ENCODE assay signal across 8 mouse cellular contexts in the genomic region with DNA sequence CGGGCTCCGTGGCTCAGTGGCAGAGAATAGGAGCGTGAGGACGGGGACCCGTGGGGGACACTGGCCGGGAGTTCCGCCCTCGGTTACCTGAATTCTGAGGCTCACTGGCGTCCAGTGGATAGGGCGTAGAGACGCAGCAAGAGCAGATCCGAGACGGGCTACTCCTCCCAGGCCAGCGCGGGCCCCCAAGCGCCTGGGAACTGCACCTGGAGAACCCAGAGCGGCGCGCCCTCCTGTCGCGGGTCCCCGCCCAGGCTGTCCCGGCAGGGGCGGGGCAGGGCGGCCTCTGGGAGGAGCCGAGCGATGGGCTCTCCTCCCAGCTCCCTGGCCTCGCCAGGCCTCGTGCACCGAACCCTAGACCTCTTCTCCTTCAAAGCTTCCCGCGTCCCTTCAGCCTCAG. TPM values are rescaled to one million over a fixed set of nuclear protein-coding genes. Genes with fewer than 3 reads are reported as not detected.
DNase-seq lines count a peak whose midpoint lies in the region; ATAC-seq and TF ChIP-seq lines count a peak whose summit lies in the region.

A gene (minus strand): TSS at position 257 of the 400 bp plus-strand sequence.

- H3K4me2 ChIP-seq in lung, postnatal 0 days (replicated peaks; ENCODE audit: low read depth, low read length), result peak within 1 kb of the TSS; percentile 83

- H3K9ac ChIP-seq in ES-E14 (ENCODE audit: insufficient read depth, low read depth, low read length, poor library complexity, severe bottlenecking), result peak within 1 kb of the TSS; percentile 33; the same call in 1 of the 2 replicates
- 0 out of 2 replicates have a peak within 1 kb of the TSS, but pooled peaks have one; percentile 29 for H3K9ac ChIP-seq in lung, postnatal 0 days (replicated peaks; ENCODE audit: low read depth)

- no peak for TF ChIP-seq EP300 in lung, postnatal 0 days (IDR thresholded peaks at IDR 0.05)

- TF ChIP-seq POLR2A in bone marrow macrophage, adult 2 months (IDR thresholded peaks at IDR 0.05; ENCODE audit: borderline replicate concordance, low read depth, low read length), result no peak

- no peak for TF ChIP-seq CTCF in bone marrow macrophage, adult 2 months (IDR thresholded peaks at IDR 0.05; ENCODE audit: low read depth, low read length)
- TF ChIP-seq CTCF in lung, postnatal 0 days (IDR thresholded peaks at IDR 0.05), result no peak

- H3K36me3 ChIP-seq in ES-E14 (ENCODE audit: control insufficient read depth, insufficient read depth, low read length, poor library complexity, severe bottlenecking), result no peaks in the 10 kb centered on the region
- H3K36me3 ChIP-seq in lung, postnatal 0 days (ENCODE audit: insufficient read depth, low read length), result no peaks in the 10 kb centered on the region

- under 1% methylated on average over 31 of the region's 32 CpGs for WGBS in lung, postnatal 0 days

- in situ Hi-C loops in ES-E14 (cut with MboI; ENCODE audit: low sequenced_read_pairs in 2 of 2, unreplicated experiment in 2 of 2), result no loop called here

- peak within 1 kb of the TSS; percentile 61 to 64 for H3K4me3 ChIP-seq in ES-E14 (ENCODE audit: insufficient read depth in 1 of 2, low read depth in 1 of 2, low read length in 2 of 2, poor library complexity in 1 of 2, severe bottlenecking in 1 of 2)
- H3K4me3 ChIP-seq in bone marrow macrophage, adult 2 months (ENCODE audit: insufficient read depth, low read length), result peak within 1 kb of the TSS; percentile 47
- peak within 1 kb of the TSS; percentile 45 for H3K4me3 ChIP-seq in lung, postnatal 0 days (ENCODE audit: low read depth, low read length)

- no peaks in the 10 kb centered on the region for H3K9me3 ChIP-seq in ES-E14 (ENCODE audit: control insufficient read depth, insufficient read depth, low read depth, low read length)
- H3K9me3 ChIP-seq in lung, postnatal 0 days (ENCODE audit: low read length), result no peaks in the 10 kb centered on the region

- no peak within 1 kb of the TSS for H3K27ac ChIP-seq in ES-E14 (ENCODE audit: insufficient read depth, low read depth, low read length, poor library complexity, severe bottlenecking)
- no peak within 1 kb of the TSS for H3K27ac ChIP-seq in bone marrow macrophage, adult 2 months (ENCODE audit: insufficient read depth, low read depth, low read length)
- H3K27ac ChIP-seq in lung, postnatal 0 days (ENCODE audit: low read length), result no peak within 1 kb of the TSS

- DNase-seq in ES-E14 (ENCODE audit: low read depth, low spot score), result no peak
- DNase-seq in kidney, adult 9 months, result peak; percentile 86
- peak; percentile 70 for DNase-seq in lung, postnatal 0 days (ENCODE audit: low spot score)
- DNase-seq in ovary, postnatal 36 days (ENCODE audit: low spot score), result peak; percentile 68
- no peak for DNase-seq in right cerebral cortex, postnatal 25 days
- no peak for DNase-seq in gastrocnemius, postnatal 25 days

- ATAC-seq in granulocyte monocyte progenitor cell, adult 5-6 weeks (replicated peaks; ENCODE audit: poor library complexity, severe bottlenecking), result peak; percentile 75
- peak; percentile 95 for ATAC-seq in lung, postnatal 0 days

- no peaks in the 10 kb centered on the region; the same call in 1 of the 2 replicates for H3K27me3 ChIP-seq in lung, postnatal 0 days (replicated peaks; ENCODE audit: insufficient read depth, low read length)

- peaks cover 0 to 3% of the 10 kb centered on the region in 2 experiments; a peak in 1 of 4 replicates for H3K4me1 ChIP-seq in ES-E14 (ENCODE audit: control insufficient read depth in 2 of 2, insufficient read depth in 2 of 2, low read length in 2 of 2, poor library complexity in 1 of 2)
- H3K4me1 ChIP-seq in bone marrow macrophage, adult 2 months (ENCODE audit: control insufficient read depth, insufficient read depth, low read length), result peaks cover 4% of the 10 kb centered on the region; the same call in 1 of the 2 replicates
- H3K4me1 ChIP-seq in lung, postnatal 0 days (ENCODE audit: insufficient read depth, low read depth, low read length), result no peaks in the 10 kb centered on the region

TF ChIP-seq in ES-E14, 5 proteins besides CTCF, POLR2A, EP300 and RAD21:
- TF ChIP-seq MAFK (IDR thresholded peaks at IDR 0.05; ENCODE audit: insufficient read depth, low read depth, low read length) (no peak), HCFC1 (IDR thresholded peaks at IDR 0.05; ENCODE audit: borderline replicate concordance, insufficient read depth, low read length) (no peak), ZNF384 (IDR thresholded peaks at IDR 0.05; ENCODE audit: low read depth, low read length) (no peak), CHD2 (IDR thresholded peaks at IDR 0.05; ENCODE audit: low read depth, low read length) (no peak), ZC3H11A (IDR thresholded peaks at IDR 0.05; ENCODE audit: borderline replicate concordance, low read depth, low read length) (no peak)
TF ChIP-seq in ES-E14: peak in this region for 0.

RNA-seq across cellular contexts. Expression of the gene that starts here (rescaled TPM):
- total RNA-seq in ES-E14 (2012; rRNA removed), result 0.27 and 0.63 TPM in 2 replicates
- 0.36 TPM in 1 of 2 replicates, not detected in the other for polyA plus RNA-seq in bone marrow macrophage, adult 2 months (2012; ENCODE audit: insufficient read depth, insufficient read length, missing spikeins)
- 0.60 TPM in 1 of 2 replicates, not detected in the other for total RNA-seq in granulocyte monocyte progenitor cell, adult 5-6 weeks (2014; fragmentation: Nextera tagmentation)
- total RNA-seq in granulocyte monocyte progenitor cell, adult 5-6 weeks (2017), result 0.21 and 0.34 TPM in 2 replicates
- 8.7 and 10.5 TPM in 2 replicates for polyA plus RNA-seq in lung, postnatal 0 days (2015; fragmentation: Nextera tagmentation; extraction: Ambion mirVana)
- not detected for total RNA-seq in gastrocnemius, postnatal 25 days (2021)

Comparison
In these comparisons a context has a peak if more than half of its experiments do, and no peak if none do; other contexts are left out.
1. Peak in ATAC-seq in granulocyte monocyte progenitor cell, adult 5-6 weeks; RNA of the gene not detected or under 1 TPM.
2. DNase-seq: peak in kidney, adult 9 months (single experiment), lung, postnatal 0 days (single experiment) and ovary, postnatal 36 days (single experiment); none in ES-E14 (single experiment), right cerebral cortex, postnatal 25 days (single experiment) and gastrocnemius, postnatal 25 days (single experiment).
3. Peak in every context shown above with its lines, with median percentiles within 50 percentile points of each other: H3K4me3 ChIP-seq.